Mouse (Mus musculus) embryonic facial prominence, embryonic 12.5 days (tissue): ENCODE results near the gene Rhbdf2. TPM values are rescaled to one million over a fixed set of nuclear protein-coding genes. Genes with fewer than 3 reads are reported as not detected.

Experiments
- ATAC-seq: fragments of 200-750 bp; cut with Nextera tagmentation; 2 replicates; pipeline ENCODE4 v1.8.0; 2017; ENCODE audit not compliant: insufficient number of reproducible peaks, insufficient read depth, low FRiP score, low TSS enrichment
- H3K27ac ChIP-seq: fragments of 300-500 bp; sonication (generic); 2 replicates; pipeline ENCODE4 v1.5.1; 2016; ENCODE audit warnings: mild to moderate bottlenecking
- H3K27me3 ChIP-seq: fragments of 300-500 bp; sonication (generic); 2 replicates; pipeline ENCODE4 v1.6.1; 2016; ENCODE audit warnings: mild to moderate bottlenecking, moderate library complexity
- H3K36me3 ChIP-seq: fragments of 300-500 bp; sonication (generic); 2 replicates; pipeline ENCODE4 v1.6.1; 2016; ENCODE audit warnings: mild to moderate bottlenecking
- H3K4me1 ChIP-seq: fragments of 300-500 bp; sonication (generic); 2 replicates; pipeline ENCODE4 v1.6.1; 2016
- H3K4me2 ChIP-seq: fragments of 300-500 bp; sonication (generic); replicated peaks from 2 replicates; pipeline ENCODE4 v1.6.1; 2016; ENCODE audit warnings: mild to moderate bottlenecking, moderate library complexity
- H3K4me3 ChIP-seq: fragments of 300-500 bp; sonication (generic); 2 replicates; pipeline ENCODE4 v1.5.1; 2016; ENCODE audit warnings: mild to moderate bottlenecking
- H3K9ac ChIP-seq: fragments of 300-500 bp; sonication (generic); 2 replicates; pipeline ENCODE4 v1.6.1; 2016; ENCODE audit warnings: mild to moderate bottlenecking, moderate library complexity
- H3K9me3 ChIP-seq: fragments of 300-500 bp; sonication (generic); 2 replicates; pipeline ENCODE4 v1.6.1; 2016; ENCODE audit warnings: mild to moderate bottlenecking, moderate library complexity
- WGBS: fragments of 180-500 bp; shearing (Covaris S2); methylation state at CpG from one replicate; pipeline ENCODE4 v1.1.7; 2016; 5-methylcytosine and 5-hydroxymethylcytosine counted together
- polyA plus RNA-seq: library from polyadenylated mRNA; unstranded; fragments of >200 nt; fragmentation: Nextera tagmentation; extraction: Ambion mirVana; gene quantifications from 2 replicates; pipeline ENCODE4 v1.2.1, GENCODE M21; 2016

Gene Rhbdf2
- polyA plus RNA-seq, 1 experiment from 2014 or later, result 4.7 TPM

DNA sequence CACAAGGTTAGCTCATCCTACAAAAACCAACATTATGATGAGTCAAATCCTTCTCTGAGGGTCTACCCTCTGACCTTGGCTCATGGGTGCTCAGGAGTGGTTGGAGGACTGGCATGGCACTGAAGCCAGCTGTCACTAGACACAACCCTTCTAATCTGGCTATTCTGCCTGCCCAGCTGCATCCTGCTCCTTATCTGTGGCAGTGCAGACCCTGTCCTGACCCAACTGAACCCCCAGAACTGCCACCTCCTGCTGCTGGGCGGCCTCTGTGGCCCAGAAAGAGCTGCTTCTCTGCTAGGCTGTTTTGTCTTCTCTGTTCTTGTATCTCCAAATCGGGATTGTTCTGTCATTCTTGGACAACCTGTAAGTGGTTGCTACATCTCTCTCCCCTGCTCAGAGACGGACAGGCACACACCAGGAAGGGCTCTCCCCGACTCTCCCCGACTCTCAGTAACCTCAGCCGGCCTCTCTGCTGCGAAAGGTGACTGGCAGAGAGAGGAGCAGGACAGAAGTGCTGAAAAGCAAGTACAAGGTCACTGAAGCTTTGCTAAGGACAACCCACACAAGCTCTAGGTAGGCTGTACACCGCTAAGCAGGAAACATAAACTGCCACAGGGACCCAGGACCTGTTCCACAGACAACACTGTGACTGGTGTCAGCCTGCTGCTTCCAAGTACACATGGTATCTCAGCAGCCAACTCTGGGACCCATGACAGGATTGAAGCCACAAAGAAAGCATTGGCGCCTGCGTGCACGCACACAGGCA, 77.4 kb downstream of the Rhbdf2 start:
- Histone ChIP-seq H3K9me3 (no peaks in the 10 kb centered on the region), H3K27me3 (no peaks in the 10 kb centered on the region), H3K4me1 (peaks cover 22% of the 10 kb centered on the region), H3K36me3 (peaks cover 37% of the 10 kb centered on the region), H3K4me2 (no peak overlapping the region), H3K27ac (no peak overlapping the region), H3K4me3 (no peak overlapping the region), H3K9ac (no peak overlapping the region)
- ATAC-seq, result no peak
- WGBS, result 82% methylated on average over 11 of the region's 11 CpGs

DNA sequence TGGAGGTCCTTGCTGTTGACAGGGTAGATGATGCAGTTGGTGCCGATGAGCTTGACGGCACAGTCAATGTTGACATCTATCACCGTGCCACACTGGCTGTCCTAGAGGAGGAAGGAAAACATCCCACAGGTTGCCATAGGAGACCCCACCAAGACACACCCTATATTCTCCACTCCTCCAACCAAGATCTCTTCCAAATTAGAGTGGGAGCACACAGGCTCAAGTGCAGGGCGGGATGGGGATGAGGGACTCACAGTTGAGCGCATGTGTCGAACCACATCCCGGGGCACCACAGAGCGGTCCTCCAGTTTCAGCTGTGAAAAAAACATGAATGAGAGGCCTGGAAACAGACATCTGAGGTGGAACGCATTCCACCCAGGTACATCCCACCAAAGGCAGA, 78.0 kb downstream of the Rhbdf2 start:
- Histone ChIP-seq H3K27ac (no peak overlapping the region), H3K36me3 (peaks cover 44% of the 10 kb centered on the region), H3K9ac (no peak overlapping the region), H3K4me2 (no peak overlapping the region), H3K4me3 (no peak overlapping the region), H3K4me1 (peaks cover 22% of the 10 kb centered on the region), H3K9me3 (no peaks in the 10 kb centered on the region), H3K27me3 (no peaks in the 10 kb centered on the region)
- 96% methylated on average over 9 of the region's 9 CpGs for WGBS
- ATAC-seq, result no peak

Other genes starting within 250 kb of the Rhbdf2 start
- gene Rnf157, start 214.0 kb downstream of the Rhbdf2 start, polyA plus RNA-seq, result 27.4 and 33.3 TPM in 2 replicates
- gene Ubald2, start 192.9 kb downstream of the Rhbdf2 start, polyA plus RNA-seq, result 32.3 and 44.1 TPM in 2 replicates
- gene Qrich2, start 160.8 kb downstream of the Rhbdf2 start, polyA plus RNA-seq, result 0.14 and 0.39 TPM in 2 replicates
- gene Prpsap1, start 132.8 kb downstream of the Rhbdf2 start, polyA plus RNA-seq, result 197 and 211 TPM in 2 replicates
- 6.9 and 8.3 TPM in 2 replicates for gene Sphk1, start 96.1 kb downstream of the Rhbdf2 start, polyA plus RNA-seq
- 19.9 and 26.4 TPM in 2 replicates for gene Ube2o, start 45.6 kb downstream of the Rhbdf2 start, polyA plus RNA-seq
- gene Aanat, start 40.6 kb downstream of the Rhbdf2 start, polyA plus RNA-seq, result not detected in 2 replicates
- gene Prcd, start 26.5 kb upstream of the Rhbdf2 start, polyA plus RNA-seq, result 0.59 and 0.86 TPM in 2 replicates
- 6.4 and 7.1 TPM in 2 replicates for gene Cygb, start 27.3 kb upstream of the Rhbdf2 start, polyA plus RNA-seq
- not detected in 2 replicates for gene St6galnac1, start 148.5 kb upstream of the Rhbdf2 start, polyA plus RNA-seq
- 31.7 and 34.1 TPM in 2 replicates for gene Mxra7, start 201.0 kb upstream of the Rhbdf2 start, polyA plus RNA-seq
- 63.7 and 71.2 TPM in 2 replicates for gene Mettl23, start 216.3 kb upstream of the Rhbdf2 start, polyA plus RNA-seq
- 79.2 and 80.5 TPM in 2 replicates for gene Jmjd6, start 216.4 kb upstream of the Rhbdf2 start, polyA plus RNA-seq
- gene Mfsd11, start 225.4 kb upstream of the Rhbdf2 start, polyA plus RNA-seq, result 47.8 and 51.2 TPM in 2 replicates
- 915 and 968 TPM in 2 replicates for gene Srsf2, start 226.1 kb upstream of the Rhbdf2 start, polyA plus RNA-seq